Mouse (Mus musculus): ENCODE measurements around the gene Tnfrsf25.

Tnfrsf25 gene

DNA sequence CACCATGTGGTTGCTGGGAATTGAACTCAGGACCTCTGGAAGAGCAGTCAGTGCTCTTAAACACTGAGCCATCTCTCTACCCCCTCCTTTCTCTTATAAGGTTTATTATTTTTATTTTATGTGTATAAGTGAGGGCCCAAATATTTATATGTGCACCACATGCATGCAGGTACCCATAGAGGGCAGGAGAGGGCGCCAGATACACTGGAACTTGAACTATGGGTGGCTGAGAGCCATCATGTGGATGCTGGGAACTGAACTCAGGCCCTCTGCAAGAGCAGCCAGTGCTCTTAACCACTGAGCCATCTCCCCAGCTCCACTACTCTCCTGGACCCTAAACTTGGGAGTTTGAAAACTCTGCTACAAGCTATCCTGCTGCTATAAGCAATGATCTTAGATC lies 27.9 kb downstream of the Tnfrsf25 start:
- DNase-seq (ENCODE audit: low read depth, low spot score): no peak

DNA sequence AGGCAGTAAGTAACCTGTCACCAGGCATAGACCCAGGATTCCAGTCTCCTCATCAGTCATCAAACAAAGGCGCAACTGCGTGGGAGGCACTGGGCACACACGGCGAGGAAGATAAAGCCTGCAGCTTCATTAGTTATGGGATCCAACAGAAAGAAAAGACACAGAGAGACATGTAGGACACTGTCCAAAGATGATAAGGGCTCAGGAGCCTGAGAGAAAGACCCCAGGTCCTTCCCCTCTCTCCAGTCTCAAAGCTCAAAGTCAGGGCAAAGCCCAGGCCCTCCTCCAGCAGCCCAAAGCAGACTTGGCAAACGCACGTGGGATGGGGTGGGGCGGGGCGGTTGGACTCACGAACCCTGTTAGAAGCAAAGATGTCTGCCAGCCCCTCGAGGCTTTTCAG lies 29.7 kb downstream of the Tnfrsf25 start:
- no peak for DNase-seq (ENCODE audit: low read depth, low spot score)

- DNase-seq (ENCODE audit: low read depth, low spot score): no peak
These were observed 30.5 kb downstream of the Tnfrsf25 start for GRCm38 (mm10) chr4:152146033-152146827.

DNA sequence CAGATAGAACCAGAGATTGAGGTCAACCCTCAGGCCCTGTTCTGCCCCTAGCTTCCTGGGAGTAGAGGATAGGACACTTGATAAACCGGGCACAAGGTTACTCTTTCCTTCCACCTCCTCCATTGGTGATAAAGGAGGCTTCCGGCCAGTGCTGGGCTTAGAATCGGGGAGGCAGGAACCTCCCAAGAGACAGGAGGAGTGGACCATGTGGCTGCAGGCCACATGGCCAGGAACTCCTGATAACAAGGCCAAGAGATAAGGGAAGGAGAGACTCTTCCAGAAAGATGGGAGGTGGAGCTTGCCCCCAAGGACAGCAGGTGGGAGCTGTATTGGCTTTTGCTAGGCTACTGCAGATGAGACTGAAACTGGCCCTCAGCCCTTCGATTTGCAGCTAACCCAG lies 34.8 kb downstream of the Tnfrsf25 start:
- no peak for DNase-seq (ENCODE audit: low read depth, low spot score)

DNA sequence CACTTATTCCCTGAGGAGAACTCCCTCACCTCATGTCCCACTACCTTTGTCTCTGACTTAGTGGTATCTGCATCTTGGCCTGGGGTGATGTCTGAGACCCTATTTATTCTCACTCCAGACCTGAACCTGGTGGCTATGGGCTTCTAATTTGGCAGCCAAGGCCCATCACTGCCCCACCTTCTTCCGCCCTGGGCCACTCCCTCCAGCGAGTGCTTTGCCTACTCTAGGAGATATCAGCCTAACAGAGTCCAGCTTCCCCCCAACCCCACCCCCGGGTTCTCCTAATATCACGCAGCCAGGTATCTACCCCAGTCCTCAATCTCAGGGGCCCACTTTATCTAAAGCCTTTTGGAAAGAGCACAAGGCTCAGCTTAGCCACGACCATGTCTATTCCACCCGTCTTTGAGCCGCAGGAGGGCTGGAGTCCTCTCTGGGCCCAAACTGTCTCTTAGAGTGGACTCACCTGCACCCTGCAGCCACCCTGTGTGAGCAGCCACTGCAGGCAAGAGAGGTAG lies 35.8 kb downstream of the Tnfrsf25 start:
- DNase-seq (ENCODE audit: low read depth, low spot score): no peak

DNA sequence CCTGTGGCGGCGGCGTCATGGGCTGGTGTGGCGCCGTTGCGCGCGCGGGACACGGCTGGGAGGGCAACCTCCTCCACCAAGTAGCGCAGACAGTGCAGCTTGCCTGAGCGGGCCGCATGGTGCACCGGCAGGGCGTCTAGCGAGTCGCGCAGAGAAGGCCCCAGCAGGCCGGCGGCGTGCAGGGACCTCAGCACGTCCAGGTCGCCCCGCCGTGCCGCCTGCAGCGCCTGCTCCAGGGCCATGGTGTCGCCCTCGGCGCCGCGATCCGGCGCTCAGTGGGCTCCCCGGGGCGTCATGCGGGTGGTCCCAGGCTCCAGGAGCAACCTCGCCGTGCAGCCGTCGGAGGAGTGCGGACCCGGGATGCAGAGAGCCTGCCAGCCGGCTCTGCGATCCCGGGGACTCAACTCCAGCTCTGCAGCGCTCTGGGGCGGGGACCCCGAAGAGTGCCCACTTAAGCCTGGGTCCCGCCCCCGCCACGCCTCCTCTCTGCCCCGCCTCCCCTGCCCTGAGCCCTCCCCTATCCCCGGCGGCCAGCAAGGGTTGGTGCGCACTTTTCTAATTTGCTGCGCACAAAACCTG lies 36.3 kb downstream of the Tnfrsf25 start, which contains the start of gene Espn:
Gene Espn, minus strand, starts transcription at position 406 of the 579 bp plus-strand sequence.
- no peak for DNase-seq (ENCODE audit: low read depth, low spot score)

GRCm38 (mm10) chr4:152153771-152154177 lies 38.0 kb downstream of the Tnfrsf25 start:
- DNase-seq (ENCODE audit: low read depth, low spot score): peak; percentile 93

- no peak for DNase-seq (ENCODE audit: low read depth, low spot score)
These were observed 39.3 kb downstream of the Tnfrsf25 start for GRCm38 (mm10) chr4:152155019-152155418.

GRCm38 (mm10) chr4:152157779-152158584 lies 42.2 kb downstream of the Tnfrsf25 start:
- DNase-seq (ENCODE audit: low read depth, low spot score): peak; percentile 67

DNA sequence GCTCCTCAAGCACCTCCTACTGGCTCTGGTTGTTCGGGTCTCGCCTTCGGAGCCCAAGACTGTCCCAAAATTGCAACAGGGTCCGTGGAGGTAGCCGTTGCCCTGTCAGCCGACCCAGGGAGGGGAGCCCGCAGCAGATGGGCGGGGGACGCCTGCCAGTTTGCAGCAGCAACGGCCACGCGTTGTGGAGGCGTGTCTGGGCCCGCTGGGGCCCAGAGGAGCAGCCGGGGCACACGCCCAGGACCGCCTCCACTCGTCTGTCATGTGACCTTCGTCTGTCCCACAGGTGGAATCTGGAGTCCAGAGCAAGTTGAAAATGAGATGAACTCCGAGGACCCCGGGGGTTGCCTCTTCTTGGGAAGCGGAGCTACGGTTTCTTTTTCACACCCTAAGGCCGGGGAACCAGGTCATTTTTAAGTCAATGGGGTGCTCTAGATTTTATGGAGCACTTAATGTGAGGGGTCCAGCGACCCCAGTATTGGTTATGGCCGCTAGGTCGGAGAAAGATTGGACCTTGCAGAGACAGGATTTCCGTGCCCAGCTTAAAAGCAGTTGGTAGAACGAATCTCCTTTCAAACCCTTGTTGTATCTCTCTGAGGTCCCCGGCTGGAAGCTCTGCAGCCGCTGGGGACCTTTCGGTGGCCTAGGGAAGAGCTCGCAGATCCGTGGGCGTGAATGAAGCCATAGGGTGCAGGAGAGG lies 43.0 kb downstream of the Tnfrsf25 start, which contains the start of gene Hes2:
Gene Hes2, plus strand, starts transcription at position 283 of the 700 bp plus-strand sequence.
- DNase-seq (ENCODE audit: low read depth, low spot score): peak; percentile 46

DNA sequence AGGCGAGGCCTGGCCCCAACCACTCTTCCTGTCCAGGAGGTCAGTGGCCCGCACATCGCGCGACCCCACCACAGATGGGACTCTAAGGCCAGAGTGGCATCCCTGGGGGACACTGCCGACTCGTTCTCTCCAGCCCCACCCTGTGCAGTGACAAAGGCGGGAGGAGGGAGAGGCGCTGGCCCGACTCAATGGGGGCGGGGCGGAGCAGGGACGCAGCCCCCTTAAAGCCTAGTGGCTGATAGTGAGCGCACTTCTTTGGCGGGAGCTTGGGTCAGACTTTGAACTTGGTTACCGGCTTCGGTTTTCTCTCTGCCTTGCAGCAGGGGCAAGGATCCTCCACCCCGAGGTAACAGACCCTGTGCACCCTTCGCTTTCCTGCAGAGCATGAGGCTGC lies 43.5 kb downstream of the Tnfrsf25 start:
- DNase-seq (ENCODE audit: low read depth, low spot score): no peak

DNA sequence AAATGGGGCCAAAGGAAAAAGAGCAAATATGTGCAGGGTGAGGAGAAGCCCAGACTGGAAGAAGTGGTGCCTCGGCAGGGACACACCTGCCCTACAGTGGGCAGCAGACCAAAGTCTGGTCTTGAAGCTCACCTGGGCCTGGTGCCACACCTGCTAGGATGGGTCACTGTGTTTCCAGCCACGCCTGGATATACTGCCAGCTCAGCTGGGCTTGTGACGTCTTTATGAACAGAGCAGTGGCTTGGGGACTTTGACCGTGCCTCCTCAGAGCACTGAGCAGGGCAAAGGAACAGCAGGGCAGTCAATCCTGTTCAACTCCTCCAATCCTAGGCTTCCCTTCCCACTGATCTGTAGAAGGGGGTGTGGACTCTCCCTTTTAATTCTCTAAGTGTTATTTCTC lies 45.0 kb downstream of the Tnfrsf25 start:
- no peak for DNase-seq (ENCODE audit: low read depth, low spot score)

DNA sequence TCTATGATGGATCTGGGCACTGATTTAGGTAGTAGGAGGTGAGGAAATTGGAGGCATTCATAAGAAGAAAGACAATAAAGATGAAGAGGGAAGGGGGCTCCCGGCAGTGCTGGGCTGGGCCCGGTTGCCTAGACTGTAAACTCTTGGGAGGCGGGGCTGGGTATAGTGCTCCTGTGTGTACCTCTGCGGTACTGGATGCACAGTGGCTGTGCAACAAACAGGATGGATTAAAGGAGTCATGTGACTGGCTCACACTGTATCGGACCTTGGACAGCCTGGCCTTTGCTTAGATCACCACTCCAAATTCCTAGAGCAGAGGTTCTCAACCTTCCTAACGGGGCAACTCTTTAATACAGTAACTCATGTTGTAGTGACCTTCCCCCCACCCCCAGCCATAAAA lies 45.9 kb downstream of the Tnfrsf25 start:
- no peak for DNase-seq (ENCODE audit: low read depth, low spot score)

GRCm38 (mm10) chr4:152162748-152163147 lies 47.0 kb downstream of the Tnfrsf25 start:
- no peak for DNase-seq (ENCODE audit: low read depth, low spot score)

DNA sequence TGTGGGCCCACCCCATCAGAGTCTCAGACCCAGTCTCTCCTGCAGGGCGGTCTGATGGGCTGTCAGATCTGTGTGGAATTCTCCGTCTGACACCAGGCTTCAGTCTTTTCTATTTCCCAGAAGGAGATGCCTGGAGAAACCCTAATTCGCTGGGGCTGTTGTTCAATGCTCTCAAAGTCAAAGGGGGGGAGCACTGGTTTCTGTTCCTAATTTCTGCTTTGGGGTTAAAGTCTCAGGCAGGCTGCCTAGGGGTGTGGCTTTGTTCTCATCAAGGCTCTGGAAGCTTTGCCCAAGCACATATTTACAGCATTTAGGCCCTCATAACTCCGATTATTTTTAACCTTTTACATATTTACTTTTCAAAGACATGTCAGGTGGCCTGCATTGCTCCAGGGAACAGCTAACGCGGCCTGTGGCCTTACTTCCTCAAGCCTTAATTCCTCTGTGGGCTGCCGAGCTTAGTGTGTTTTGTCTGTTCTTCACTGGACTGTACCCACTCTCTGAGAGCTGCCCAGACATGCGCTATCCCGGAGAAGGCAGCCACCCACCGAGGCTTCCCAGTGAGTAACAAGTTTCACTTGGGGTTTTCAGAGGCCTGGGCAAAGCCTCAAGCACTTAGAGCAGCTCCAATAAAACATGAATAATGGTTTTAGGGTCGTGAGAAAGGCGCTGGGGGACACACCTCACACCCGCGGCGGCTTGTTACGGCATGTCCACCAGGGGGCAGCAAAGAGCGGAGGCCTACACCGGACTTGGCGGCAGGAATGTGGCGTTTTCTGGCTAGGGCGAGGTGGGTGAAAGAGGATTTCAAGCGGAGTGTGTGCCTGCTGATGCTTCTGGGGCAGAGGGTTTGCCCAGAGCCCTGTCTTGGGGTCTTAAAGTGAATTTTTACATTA lies 49.5 kb downstream of the Tnfrsf25 start:
- peak; percentile 49 for DNase-seq (ENCODE audit: low read depth, low spot score)

DNA sequence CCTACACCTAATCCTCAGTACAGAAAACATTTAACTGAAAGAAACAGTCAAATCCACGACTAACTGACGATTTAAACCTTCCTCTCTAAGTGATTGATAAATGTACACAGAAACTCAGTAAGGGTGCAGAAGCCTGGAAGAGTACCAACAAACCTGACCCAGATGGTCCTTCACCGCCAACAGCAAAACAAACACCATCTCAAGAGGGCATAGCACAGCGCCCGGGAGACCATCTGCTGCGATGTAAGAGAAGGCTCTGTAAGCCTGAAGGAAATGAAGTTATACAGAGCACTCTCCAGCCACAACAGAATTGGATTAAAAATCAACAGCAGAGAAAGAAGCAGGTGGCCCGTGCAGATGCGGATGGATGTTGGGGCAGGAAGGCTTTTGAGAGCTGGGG lies 52.3 kb downstream of the Tnfrsf25 start:
- DNase-seq (ENCODE audit: low read depth, low spot score): no peak

DNA sequence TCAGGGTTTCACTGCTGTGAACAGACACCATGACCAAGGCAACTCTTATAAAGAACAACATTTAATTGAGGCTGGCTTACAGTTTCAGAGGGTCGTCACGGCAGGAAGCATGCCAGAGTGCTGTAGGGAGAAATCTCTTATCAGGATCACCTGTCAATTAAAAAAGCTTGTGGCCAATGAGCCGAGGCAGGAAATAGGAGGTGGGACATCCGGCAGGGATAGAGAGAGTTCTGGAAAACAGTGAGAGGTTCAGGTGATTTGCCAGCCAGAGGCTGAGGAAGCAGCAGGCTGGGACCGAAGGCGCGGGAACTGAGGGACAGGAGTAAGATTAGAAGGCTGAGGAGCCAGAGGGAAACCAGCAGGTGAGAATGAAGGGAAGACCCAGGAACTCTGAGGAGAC lies 53.4 kb downstream of the Tnfrsf25 start:
- DNase-seq (ENCODE audit: low read depth, low spot score): no peak
